Mouse (Mus musculus) neural tube, embryonic 12.5 days (tissue): Measurements from ENCODE around the gene Rhpn2. TPM values are rescaled to one million over a fixed set of nuclear protein-coding genes. Genes with fewer than 3 reads are reported as not detected.
"Not testable (repeated sequence)": the region's sequence is repeated elsewhere in the genome, so short reads cannot be mapped to it uniquely, and the experiment has no call there.

Experiments used
- ATAC-seq: fragments of 200-750 bp; cut with Nextera tagmentation; 2 replicates; pipeline ENCODE4 v1.8.0; 2017; ENCODE audit warnings: low read depth, mild to moderate bottlenecking, moderate TSS enrichment, moderate library complexity; ENCODE audit not compliant: low FRiP score
- H3K27ac ChIP-seq: fragments of 300-500 bp; sonication (generic); 2 replicates; pipeline ENCODE4 v1.5.1; 2016
- H3K27me3 ChIP-seq: fragments of 300-500 bp; sonication (generic); replicated peaks from 2 replicates; pipeline ENCODE4 v1.6.1; 2016; ENCODE audit warnings: mild to moderate bottlenecking
- H3K36me3 ChIP-seq: fragments of 300-500 bp; sonication (generic); 2 replicates; pipeline ENCODE4 v1.6.1; 2016; ENCODE audit warnings: mild to moderate bottlenecking
- H3K4me1 ChIP-seq: fragments of 300-500 bp; sonication (generic); 2 replicates; pipeline ENCODE4 v1.6.1; 2016
- H3K4me2 ChIP-seq: fragments of 300-500 bp; sonication (generic); replicated peaks from 2 replicates; pipeline ENCODE4 v1.6.1; 2016; ENCODE audit warnings: mild to moderate bottlenecking
- H3K4me3 ChIP-seq: fragments of 300-500 bp; sonication (generic); 2 replicates; pipeline ENCODE4 v1.5.1; 2016
- H3K9ac ChIP-seq: fragments of 300-500 bp; sonication (generic); 2 replicates; pipeline ENCODE4 v1.6.1; 2016; ENCODE audit warnings: mild to moderate bottlenecking
- H3K9me3 ChIP-seq: fragments of 300-500 bp; sonication (generic); 2 replicates; pipeline ENCODE4 v1.6.1; 2016; ENCODE audit warnings: mild to moderate bottlenecking
- WGBS: fragments of 180-500 bp; shearing (Covaris S2); methylation state at CpG from one replicate; pipeline ENCODE4 v1.1.7; 2016; 5-methylcytosine and 5-hydroxymethylcytosine counted together
- polyA plus RNA-seq: library from polyadenylated mRNA; unstranded; fragments of >200 nt; fragmentation: Nextera tagmentation; extraction: Ambion mirVana; gene quantifications from 2 replicates; pipeline ENCODE4 v1.2.1, GENCODE M21; 2016

Gene Rhpn2
- polyA plus RNA-seq, result 3.7 TPM in 2 replicates

DNA sequence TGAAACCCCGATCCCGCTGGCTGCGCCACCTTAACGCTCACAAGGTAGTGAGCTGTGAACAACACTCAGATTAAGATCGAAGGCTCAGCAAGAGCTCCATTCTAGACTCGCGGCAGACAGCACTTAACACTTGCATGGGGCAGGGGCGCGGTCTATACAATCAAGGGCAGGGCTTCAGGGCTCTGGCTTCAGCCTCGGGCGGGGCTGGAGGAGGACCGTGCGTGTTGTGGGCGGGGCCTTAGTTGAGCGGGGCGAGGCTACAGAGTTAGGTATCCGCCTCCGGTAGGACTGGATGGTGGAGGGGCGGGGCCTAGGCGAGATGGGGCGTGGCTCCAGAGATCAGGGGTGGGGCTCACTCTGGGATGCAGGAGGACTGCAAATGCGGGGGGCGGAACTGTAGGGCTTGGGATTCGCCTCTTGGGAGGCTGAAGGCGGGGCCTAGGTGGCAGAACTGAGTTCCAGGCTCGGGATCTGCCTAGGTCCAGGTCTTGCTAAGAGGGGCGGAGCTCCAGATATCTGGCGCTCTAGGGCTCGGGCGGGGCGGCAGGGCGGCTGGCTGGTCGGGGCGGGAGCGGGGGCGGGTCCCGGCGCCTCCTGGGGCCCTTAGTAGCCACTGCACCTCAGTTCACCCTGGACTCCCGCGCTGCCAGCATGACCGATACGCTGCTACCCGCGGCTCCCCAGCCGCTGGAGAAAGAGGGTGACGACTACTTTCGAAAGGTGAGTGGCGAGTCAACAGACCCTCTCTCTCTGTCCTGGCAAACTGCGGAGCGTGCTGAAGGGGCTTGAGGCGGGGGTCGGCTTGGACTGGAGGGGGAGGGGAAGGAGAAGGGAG, at the start of gene Rhpn2:
Rhpn2 (plus strand) TSS at position 479 of the 835 bp plus-strand sequence.
- peak; percentile 98 for ATAC-seq
- Histone ChIP-seq H3K9ac (peak within 1 kb of the TSS; percentile 51), H3K4me1 (peaks cover 15% of the 10 kb centered on the region), H3K4me3 (peak within 1 kb of the TSS; percentile 58), H3K27ac (no peak within 1 kb of the TSS), H3K4me2 (peak within 1 kb of the TSS; percentile 100), H3K27me3 (peaks cover 4% of the 10 kb centered on the region), H3K9me3 (no peaks in the 10 kb centered on the region), H3K36me3 (no peaks in the 10 kb centered on the region)
- WGBS, result 1% methylated on average over 52 of the region's 52 CpGs

- ATAC-seq, result no peak
- peaks cover 81% of the 10 kb centered on the region for H3K36me3 ChIP-seq
- 89% methylated on average over 13 of the region's 13 CpGs for WGBS
These were observed 40.5 kb upstream of the Rhpn2 start for GRCm38 (mm10) chr7:35293464-35293863.

GRCm38 (mm10) chr7:35295631-35296030, 38.3 kb upstream of the Rhpn2 start:
- Histone ChIP-seq H3K4me2 (no peak overlapping the region), H3K4me3 (no peak overlapping the region), H3K4me1 (no peaks in the 10 kb centered on the region), H3K9ac (no peak overlapping the region), H3K27ac (no peak overlapping the region), H3K36me3 (peaks cover 79% of the 10 kb centered on the region), H3K9me3 (no peaks in the 10 kb centered on the region), H3K27me3 (no peaks in the 10 kb centered on the region)
- WGBS, result 95% methylated on average over 2 of the region's 2 CpGs
- no peak for ATAC-seq

More at GRCm38 (mm10) chr7:35293464-35293863, 40.5 kb upstream of the Rhpn2 start:
- Histone ChIP-seq H3K27ac (no peak overlapping the region), H3K9ac (no peak overlapping the region), H3K9me3 (no peaks in the 10 kb centered on the region), H3K4me1 (no peaks in the 10 kb centered on the region), H3K4me2 (no peak overlapping the region), H3K4me3 (no peak overlapping the region), H3K27me3 (no peaks in the 10 kb centered on the region)

DNA sequence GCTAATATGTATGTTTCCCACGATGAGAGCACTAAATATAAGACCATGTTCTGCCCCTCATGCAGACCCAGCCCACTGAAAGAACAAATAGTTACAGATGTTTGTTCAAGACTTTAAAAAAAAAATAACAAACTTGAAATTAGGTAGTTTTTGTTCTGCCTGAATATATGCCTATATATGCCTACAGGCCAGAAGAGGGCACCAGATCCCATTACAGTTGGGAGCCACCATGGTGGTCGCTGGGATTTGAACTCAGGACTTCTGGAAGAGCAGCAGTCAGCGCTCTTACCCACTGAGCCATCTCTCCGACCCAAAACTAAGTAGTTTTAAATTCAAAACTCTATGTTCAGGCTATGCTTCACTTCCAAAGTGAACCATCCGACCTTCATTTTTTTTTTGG, 36.1 kb upstream of the Rhpn2 start:
- Histone ChIP-seq H3K4me3 (no peak overlapping the region), H3K9me3 (no peaks in the 10 kb centered on the region), H3K9ac (no peak overlapping the region), H3K4me1 (no peaks in the 10 kb centered on the region), H3K36me3 (peaks cover 80% of the 10 kb centered on the region), H3K4me2 (no peak overlapping the region), H3K27ac (no peak overlapping the region), H3K27me3 (no peaks in the 10 kb centered on the region)
- no peak for ATAC-seq
- 93% methylated on average over 5 of the region's 5 CpGs for WGBS

DNA sequence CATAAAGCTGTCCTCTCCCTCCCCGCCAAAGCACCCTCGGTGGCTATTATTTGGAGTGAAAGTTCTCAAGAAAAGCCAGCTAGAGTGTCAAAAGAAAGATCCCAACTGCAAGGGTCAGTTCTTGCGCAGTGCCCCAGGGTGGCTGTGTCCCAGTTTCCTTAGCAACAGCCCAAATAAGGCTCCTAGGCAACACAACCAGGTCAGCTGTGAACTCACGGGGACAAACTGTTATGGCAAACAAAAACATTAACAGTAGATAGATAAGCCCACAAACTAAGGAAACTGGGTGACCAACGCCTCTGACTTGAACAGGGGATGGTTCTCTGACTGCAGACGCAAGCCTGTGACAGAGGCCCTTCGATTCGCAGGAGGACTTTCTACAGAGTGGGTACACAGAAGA, 34.3 kb upstream of the Rhpn2 start:
- H3K27ac ChIP-seq, result no peak overlapping the region
- no peaks in the 10 kb centered on the region for H3K27me3 ChIP-seq
- H3K9ac ChIP-seq, result no peak overlapping the region
- WGBS, result 64% methylated on average over 8 of the region's 8 CpGs
- H3K4me1 ChIP-seq, result no peaks in the 10 kb centered on the region
- H3K4me2 ChIP-seq, result no peak overlapping the region
- no peak for ATAC-seq
- no peak overlapping the region for H3K4me3 ChIP-seq
- H3K9me3 ChIP-seq, result no peaks in the 10 kb centered on the region
- H3K36me3 ChIP-seq, result peaks cover 79% of the 10 kb centered on the region

GRCm38 (mm10) chr7:35300792-35301191, 33.2 kb upstream of the Rhpn2 start:
- H3K4me3 ChIP-seq, result no peak overlapping the region

DNA sequence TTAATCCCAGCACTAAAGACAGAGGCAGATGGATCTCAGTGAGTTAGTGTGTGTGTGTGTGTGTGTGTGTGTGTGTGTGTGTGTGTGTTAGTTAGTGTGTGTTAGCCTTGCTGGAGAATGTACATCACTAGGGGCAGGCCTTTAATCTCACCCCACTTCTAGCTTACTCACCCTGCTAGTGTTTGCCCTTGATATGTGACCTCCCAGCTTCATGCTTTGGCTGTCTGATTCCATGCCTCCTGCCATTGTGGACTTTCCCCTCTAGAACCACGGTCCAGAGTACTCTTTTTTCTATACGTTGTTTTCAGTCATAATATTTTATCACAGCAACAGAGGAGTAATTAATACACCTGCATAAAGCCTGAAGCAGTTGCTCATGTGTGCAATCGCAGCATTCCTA, 22.8 kb upstream of the Rhpn2 start:
- H3K36me3 ChIP-seq, result peaks cover 46% of the 10 kb centered on the region
- WGBS, result 92% methylated on average over 3 of the region's 3 CpGs
- H3K27me3 ChIP-seq, result no peaks in the 10 kb centered on the region

More at GRCm38 (mm10) chr7:35300792-35301191, 33.2 kb upstream of the Rhpn2 start:
- no peak for ATAC-seq
- H3K36me3 ChIP-seq, result peaks cover 79% of the 10 kb centered on the region
- no peaks in the 10 kb centered on the region for H3K4me1 ChIP-seq
- no peak overlapping the region for H3K4me2 ChIP-seq
- no peaks in the 10 kb centered on the region for H3K9me3 ChIP-seq
- no peak overlapping the region for H3K27ac ChIP-seq
- no peak overlapping the region for H3K9ac ChIP-seq
- no peaks in the 10 kb centered on the region for H3K27me3 ChIP-seq

GRCm38 (mm10) chr7:35314156-35314555, 19.8 kb upstream of the Rhpn2 start:
- no peak overlapping the region for H3K4me3 ChIP-seq
- ATAC-seq, result no peak
- no peaks in the 10 kb centered on the region for H3K27me3 ChIP-seq
- H3K9me3 ChIP-seq, result no peaks in the 10 kb centered on the region
- no peak overlapping the region for H3K9ac ChIP-seq
- peaks cover 17% of the 10 kb centered on the region for H3K36me3 ChIP-seq
- H3K4me2 ChIP-seq, result no peak overlapping the region
- no peak overlapping the region for H3K27ac ChIP-seq
- H3K4me1 ChIP-seq, result peaks cover 9% of the 10 kb centered on the region

More for the DNA sequence above, 22.8 kb upstream of the Rhpn2 start:
- Histone ChIP-seq H3K27ac (no peak overlapping the region), H3K9me3 (no peaks in the 10 kb centered on the region), H3K4me2 (no peak overlapping the region), H3K4me1 (no peaks in the 10 kb centered on the region), H3K9ac (no peak overlapping the region), H3K4me3 (no peak overlapping the region)
- ATAC-seq, result no peak

DNA sequence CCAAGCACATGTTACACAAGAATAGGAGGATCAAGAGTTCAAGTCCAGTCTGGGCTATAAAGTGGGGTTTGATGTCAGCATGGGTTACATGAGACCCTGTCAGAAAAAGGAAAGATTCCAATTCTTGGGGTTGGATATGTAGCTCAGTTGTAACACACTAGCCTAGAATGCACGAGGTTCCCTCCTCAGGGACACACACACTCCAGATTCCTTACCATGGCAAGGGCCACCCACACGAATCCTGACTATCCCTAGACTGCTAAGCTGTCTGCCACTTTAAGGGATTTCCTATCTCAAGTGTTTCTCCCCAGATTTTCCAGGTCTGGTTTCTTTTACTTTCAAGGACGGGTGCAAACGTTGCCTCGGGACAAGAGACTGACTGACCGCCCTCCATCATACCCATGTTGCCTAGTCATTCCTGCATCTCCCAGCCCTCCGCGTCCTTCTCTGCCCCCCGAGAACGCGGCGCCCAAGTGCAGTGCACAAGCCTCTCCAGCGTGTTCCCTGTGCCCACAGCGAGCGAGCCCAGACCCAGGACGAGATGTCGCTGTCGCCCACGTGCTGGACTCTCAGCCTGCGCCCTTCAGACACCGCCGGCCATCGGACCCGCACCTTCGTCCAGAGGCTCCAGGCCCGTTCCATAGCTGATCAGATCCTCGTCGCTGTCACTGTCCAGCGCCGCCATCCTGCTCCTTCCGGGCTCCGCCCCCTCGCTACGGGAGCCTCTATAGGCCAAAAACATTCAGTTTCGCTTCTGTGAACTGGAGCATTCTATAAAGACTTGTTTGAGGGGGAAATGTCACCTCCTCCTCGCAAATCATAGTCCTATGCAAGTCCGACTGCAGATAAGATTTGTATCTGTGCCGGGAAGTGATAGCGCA, 16.0 kb upstream of the Rhpn2 start, which contains the start of gene Gpatch1:
Gpatch1 (minus strand) TSS at position 712 of the 881 bp plus-strand sequence.
- Histone ChIP-seq H3K4me3 (peak within 1 kb of the TSS; percentile 79), H3K27me3 (no peaks in the 10 kb centered on the region), H3K4me2 (peak within 1 kb of the TSS; percentile 68), H3K9me3 (no peaks in the 10 kb centered on the region), H3K4me1 (peaks cover 12% of the 10 kb centered on the region), H3K27ac (0 out of 2 replicates have a peak within 1 kb of the TSS, but pooled peaks have one; percentile 8), H3K9ac (peak within 1 kb of the TSS; percentile 81), H3K36me3 (no peaks in the 10 kb centered on the region)
- peak; percentile 86 for ATAC-seq
- 1% methylated on average over 39 of the region's 39 CpGs for WGBS

- H3K9me3 ChIP-seq, H3K9ac ChIP-seq, H3K27me3 ChIP-seq, H3K27ac ChIP-seq, H3K4me2 ChIP-seq, ATAC-seq, H3K36me3 ChIP-seq, H3K4me3 ChIP-seq: not testable (repeated sequence)
- 74% methylated on average over 3 of the region's 3 CpGs for WGBS
- H3K4me1 ChIP-seq, result peaks cover 15% of the 10 kb centered on the region
These were observed 14.7 kb upstream of the Rhpn2 start for GRCm38 (mm10) chr7:35319221-35319620.

DNA sequence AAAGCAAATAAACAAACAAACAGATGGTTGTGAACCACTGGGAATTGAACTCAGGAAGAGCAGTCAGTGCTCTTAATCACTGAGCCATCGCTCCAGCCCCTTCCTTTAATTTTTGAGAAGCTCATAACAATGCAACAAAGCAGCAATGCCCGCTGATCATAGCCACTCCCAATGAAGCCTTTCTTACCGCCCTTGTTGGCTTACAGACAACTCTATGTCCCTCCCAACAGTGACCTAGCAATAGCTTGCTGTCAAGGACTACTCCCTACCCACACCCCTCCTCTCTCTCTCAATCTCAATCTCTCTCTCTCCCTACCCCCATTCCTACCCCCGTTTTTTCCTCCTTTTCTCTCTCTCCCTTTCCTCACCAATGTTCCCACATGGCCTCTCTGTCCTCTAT, 14.2 kb upstream of the Rhpn2 start:
- H3K27me3 ChIP-seq, result no peaks in the 10 kb centered on the region
- no peaks in the 10 kb centered on the region for H3K9me3 ChIP-seq
- H3K4me3 ChIP-seq, result no peak overlapping the region
- H3K9ac ChIP-seq, result no peak overlapping the region
- WGBS, result 81% methylated on average over 4 of the region's 4 CpGs
- no peak overlapping the region for H3K4me2 ChIP-seq
- no peak overlapping the region for H3K27ac ChIP-seq
- H3K4me1 ChIP-seq, result peaks cover 15% of the 10 kb centered on the region
- no peaks in the 10 kb centered on the region for H3K36me3 ChIP-seq
- ATAC-seq, result no peak

- peaks cover 13% of the 10 kb centered on the region for H3K4me1 ChIP-seq
- H3K9ac ChIP-seq, result no peak overlapping the region
- no peak overlapping the region for H3K27ac ChIP-seq
- no peak overlapping the region for H3K4me2 ChIP-seq
- WGBS, result 34% methylated on average over 3 of the region's 3 CpGs
- H3K4me3 ChIP-seq, result no peak overlapping the region
- H3K9me3 ChIP-seq, result no peaks in the 10 kb centered on the region
- no peaks in the 10 kb centered on the region for H3K27me3 ChIP-seq
- no peaks in the 10 kb centered on the region for H3K36me3 ChIP-seq
- no peak for ATAC-seq
These were observed 11.8 kb upstream of the Rhpn2 start for GRCm38 (mm10) chr7:35322161-35322560.
